Mouse (Mus musculus) cortical plate, adult 2 months (tissue): ENCODE data around the gene Tek.

Source experiments
- CTCF ChIP-seq: fragments of 200-500 bp; IDR thresholded peaks from 2 replicates; pipeline ENCODE4 v1.5.1; 2011; ENCODE audit warnings: mild to moderate bottlenecking, control low read depth, low read length; ENCODE audit not compliant: insufficient read depth; ENCODE audit errors: extremely low read depth
- POLR2A ChIP-seq: fragments of 200-500 bp; IDR thresholded peaks from 2 replicates; pipeline ENCODE4 v1.6.1; 2011; ENCODE audit warnings: mild to moderate bottlenecking, low read length, control low read depth; ENCODE audit not compliant: insufficient read depth; ENCODE audit errors: extremely low read depth

GRCm38 (mm10) chr4:94803187-94803586 is 64.1 kb downstream of the Tek start:
- TF ChIP-seq POLR2A (no peak), CTCF (no peak)
